Mouse (Mus musculus): Measurements from ENCODE around the gene Itgb6. TPM values are rescaled to one million over a fixed set of nuclear protein-coding genes. Genes with fewer than 3 reads are reported as not detected.

Gene Itgb6
- total and polyA plus RNA-seq, 2 experiments from 2014 or later: 0.43 TPM; not detected in 1

DNA sequence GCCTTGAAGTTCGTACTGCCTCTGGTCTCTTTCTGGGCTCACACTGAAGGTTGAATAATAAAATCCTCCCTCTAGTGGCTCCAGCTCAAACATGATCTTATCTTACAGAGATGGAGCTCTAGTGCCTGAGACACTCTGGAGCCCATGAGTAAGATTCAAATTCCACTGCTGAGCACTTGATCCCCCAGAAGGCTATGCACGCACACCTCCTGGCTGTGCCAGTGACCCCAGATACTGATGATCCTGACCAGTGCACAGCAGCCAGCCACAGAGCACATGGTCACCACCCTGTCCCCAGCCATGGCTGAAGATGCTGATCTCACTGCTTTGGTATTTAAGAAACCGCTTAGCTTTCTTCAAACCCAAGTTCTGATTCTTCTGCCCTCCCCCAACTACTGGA is 25.1 kb upstream of the Itgb6 start:
- WGBS: 87% methylated on average over 3 of the region's 3 CpGs

GRCm38 (mm10) chr2:60744674-60745073 is 22.2 kb upstream of the Itgb6 start:
- Histone ChIP-seq H3K4me1 (ENCODE audit: insufficient read depth) (no peaks in the 10 kb centered on the region), H3K27ac (ENCODE audit: low read depth, low read length) (no peak overlapping the region), H3K4me2 (ENCODE audit: low read depth) (no peak overlapping the region), H3K27me3 (ENCODE audit: insufficient read depth, low read length) (no peaks in the 10 kb centered on the region), H3K36me3 (ENCODE audit: insufficient read depth) (no peaks in the 10 kb centered on the region), H3K9me3 (ENCODE audit: low read length) (no peaks in the 10 kb centered on the region), H3K4me3 (ENCODE audit: low read depth, low read length) (no peak overlapping the region), H3K9ac (no peak overlapping the region)
- no peak for TF ChIP-seq CTCF (IDR thresholded peaks at IDR 0.05; ENCODE audit: low read depth)
- WGBS: 54% methylated on average over 3 of the region's 3 CpGs
- DNase-seq (no peak), ATAC-seq (no peak)

More for the DNA sequence above, 25.1 kb upstream of the Itgb6 start:
- Histone ChIP-seq H3K4me2 (ENCODE audit: low read depth) (no peak overlapping the region), H3K9me3 (ENCODE audit: low read length) (no peaks in the 10 kb centered on the region), H3K27me3 (ENCODE audit: insufficient read depth, low read length) (no peaks in the 10 kb centered on the region), H3K27ac (ENCODE audit: low read depth, low read length) (no peak overlapping the region), H3K4me3 (ENCODE audit: low read depth, low read length) (no peak overlapping the region), H3K4me1 (ENCODE audit: insufficient read depth) (no peaks in the 10 kb centered on the region), H3K36me3 (ENCODE audit: insufficient read depth) (no peaks in the 10 kb centered on the region), H3K9ac (no peak overlapping the region)
- DNase-seq (no peak), ATAC-seq (no peak)
- no peak for TF ChIP-seq CTCF (IDR thresholded peaks at IDR 0.05; ENCODE audit: low read depth)

DNA sequence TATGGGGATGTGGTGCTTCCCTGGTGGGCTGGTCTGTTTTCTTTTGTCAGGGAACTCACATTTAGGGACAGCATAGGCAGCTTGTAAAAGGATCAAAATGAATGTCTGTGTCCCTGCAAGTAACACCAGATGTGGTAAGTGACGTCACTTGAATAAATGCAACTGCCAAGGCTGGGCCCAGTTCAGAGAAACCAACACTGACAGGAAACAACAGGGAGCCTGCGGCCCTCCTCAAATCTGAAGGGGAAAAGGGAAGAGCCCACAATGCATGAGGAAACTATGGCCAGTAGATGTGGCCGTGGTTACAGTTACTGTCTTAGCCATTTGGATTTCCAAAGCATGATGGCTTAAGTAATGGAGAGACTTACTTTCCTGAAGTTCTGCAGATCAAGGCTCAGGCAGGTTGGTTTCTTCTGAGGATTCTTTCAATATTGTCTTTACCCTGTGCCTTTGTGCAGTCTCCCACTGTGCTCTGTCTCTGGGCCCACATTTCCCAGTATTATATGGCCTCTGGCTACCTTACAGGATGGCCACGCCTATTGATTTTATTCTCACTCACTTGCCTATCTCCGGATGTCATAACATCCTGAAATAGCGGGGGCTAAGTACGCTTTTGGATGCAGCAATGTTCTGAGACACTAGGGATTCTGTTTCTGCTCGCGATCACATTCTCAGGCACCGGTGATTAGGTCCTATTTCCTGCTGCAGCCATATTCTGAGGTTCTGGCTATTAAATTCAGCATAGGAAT is 17.1 kb upstream of the Itgb6 start:
- Histone ChIP-seq H3K27me3 (ENCODE audit: insufficient read depth, low read length) (no peaks in the 10 kb centered on the region), H3K4me2 (ENCODE audit: low read depth) (no peak overlapping the region), H3K9ac (no peak overlapping the region), H3K36me3 (ENCODE audit: insufficient read depth) (no peaks in the 10 kb centered on the region), H3K4me3 (ENCODE audit: low read depth, low read length) (no peak overlapping the region), H3K4me1 (ENCODE audit: insufficient read depth) (no peaks in the 10 kb centered on the region), H3K9me3 (ENCODE audit: low read length) (no peaks in the 10 kb centered on the region), H3K27ac (ENCODE audit: low read depth, low read length) (no peak overlapping the region)
- DNase-seq (no peak), ATAC-seq (no peak)
- no peak for TF ChIP-seq CTCF (IDR thresholded peaks at IDR 0.05; ENCODE audit: low read depth)
- 82% methylated on average over 10 of the region's 10 CpGs for WGBS

DNA sequence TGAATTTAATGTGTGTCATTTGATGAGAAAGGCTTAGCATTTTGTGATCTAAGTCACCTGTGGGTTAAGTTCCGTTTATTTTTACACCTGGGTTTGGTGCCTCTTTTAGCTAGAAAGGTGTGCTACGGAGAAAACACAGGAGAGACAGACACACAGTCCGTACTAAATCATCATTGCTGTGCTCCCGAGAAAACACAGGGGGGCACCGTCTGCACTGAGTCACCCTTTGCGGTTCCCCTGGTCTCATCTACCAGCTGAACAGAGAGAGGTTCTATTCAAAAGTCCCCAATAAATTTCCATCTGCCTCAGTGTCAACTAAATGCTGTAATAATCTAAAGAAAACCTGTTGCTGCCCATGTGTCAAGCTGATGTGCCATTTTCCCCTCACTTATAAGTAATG is 8.5 kb upstream of the Itgb6 start:
- Histone ChIP-seq H3K9ac (no peak overlapping the region), H3K27ac (ENCODE audit: low read depth, low read length) (no peak overlapping the region), H3K36me3 (ENCODE audit: insufficient read depth) (no peaks in the 10 kb centered on the region), H3K9me3 (ENCODE audit: low read length) (no peaks in the 10 kb centered on the region), H3K4me3 (ENCODE audit: low read depth, low read length) (no peak overlapping the region), H3K4me2 (ENCODE audit: low read depth) (no peak overlapping the region), H3K4me1 (ENCODE audit: insufficient read depth) (no peaks in the 10 kb centered on the region), H3K27me3 (ENCODE audit: insufficient read depth, low read length) (no peaks in the 10 kb centered on the region)
- WGBS: 53% methylated on average over 6 of the region's 6 CpGs
- TF ChIP-seq CTCF (IDR thresholded peaks at IDR 0.05; ENCODE audit: low read depth): no peak; the same call in 1 of the 2 replicates
- DNase-seq (no peak), ATAC-seq (no peak)

DNA sequence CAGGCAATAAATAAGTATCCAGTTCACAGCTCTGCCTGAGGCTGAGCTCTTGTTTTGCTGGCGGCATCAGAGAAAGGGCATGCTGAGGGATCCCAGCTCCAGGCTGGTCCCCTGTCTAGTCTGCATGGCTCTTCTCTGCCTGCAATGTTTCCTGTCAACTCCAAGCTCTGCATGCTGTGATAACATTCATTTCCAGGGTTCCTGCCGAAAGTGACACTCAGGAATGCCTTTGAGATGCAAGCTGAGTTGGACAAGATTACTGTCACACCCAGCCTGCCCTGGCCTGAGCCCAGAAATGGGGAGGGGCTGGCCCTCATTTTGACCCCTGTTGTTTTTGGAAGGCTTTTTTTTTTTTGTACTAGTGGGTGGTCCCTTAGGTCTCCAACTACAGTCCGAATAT is 7.6 kb upstream of the Itgb6 start:
- DNase-seq (no peak), ATAC-seq (no peak; the same call in 1 of the 2 replicates)
- Histone ChIP-seq H3K27me3 (ENCODE audit: insufficient read depth, low read length) (no peaks in the 10 kb centered on the region), H3K27ac (ENCODE audit: low read depth, low read length) (no peak overlapping the region), H3K9me3 (ENCODE audit: low read length) (no peaks in the 10 kb centered on the region), H3K36me3 (ENCODE audit: insufficient read depth) (no peaks in the 10 kb centered on the region), H3K4me1 (ENCODE audit: insufficient read depth) (no peaks in the 10 kb centered on the region), H3K9ac (no peak overlapping the region), H3K4me3 (ENCODE audit: low read depth, low read length) (no peak overlapping the region), H3K4me2 (ENCODE audit: low read depth) (no peak overlapping the region)
- 17% methylated on average over 3 of the region's 3 CpGs for WGBS
- no peak for TF ChIP-seq CTCF (IDR thresholded peaks at IDR 0.05; ENCODE audit: low read depth)

DNA sequence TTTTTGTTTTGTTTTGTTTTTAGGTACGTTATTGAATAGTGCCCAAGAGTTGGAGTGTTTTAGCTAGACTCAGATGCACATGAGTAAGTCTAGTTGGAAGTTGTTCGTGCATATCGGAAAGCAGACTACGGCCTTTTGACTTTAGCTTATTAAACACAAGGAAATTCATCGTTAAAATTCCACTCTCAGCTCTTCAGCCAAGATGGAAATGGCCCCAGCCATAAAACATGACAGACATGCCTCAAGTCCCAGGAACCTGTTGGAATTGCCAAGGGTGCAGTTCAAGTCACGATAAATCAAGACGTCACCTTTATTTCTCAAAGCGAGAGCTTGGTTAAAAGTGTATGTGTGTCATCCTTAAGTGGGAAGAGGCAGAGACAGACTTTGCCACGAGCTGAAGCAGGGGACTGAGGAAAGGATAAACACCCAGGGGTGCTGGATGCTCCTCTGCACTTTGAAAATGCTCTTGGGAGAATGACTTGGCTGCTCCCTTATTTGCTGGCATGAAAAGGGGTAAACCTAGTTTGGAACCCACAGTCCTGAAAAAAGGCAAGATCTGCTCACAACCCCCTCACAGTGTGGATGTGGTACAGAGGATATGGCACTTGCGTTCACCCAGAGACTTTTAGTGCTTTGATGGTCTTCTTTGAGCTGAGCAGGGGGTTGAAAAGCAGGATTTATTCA is 6.6 kb upstream of the Itgb6 start:
- H3K4me1 ChIP-seq (ENCODE audit: insufficient read depth): no peaks in the 10 kb centered on the region
- no peak overlapping the region for H3K4me3 ChIP-seq (ENCODE audit: low read depth, low read length)
- H3K9ac ChIP-seq: no peak overlapping the region
- no peak for TF ChIP-seq CTCF (IDR thresholded peaks at IDR 0.05; ENCODE audit: low read depth)
- H3K4me2 ChIP-seq (ENCODE audit: low read depth): no peak overlapping the region
- DNase-seq (no peak), ATAC-seq (no peak)
- no peaks in the 10 kb centered on the region for H3K27me3 ChIP-seq (ENCODE audit: insufficient read depth, low read length)
- no peaks in the 10 kb centered on the region for H3K9me3 ChIP-seq (ENCODE audit: low read length)
- H3K27ac ChIP-seq (ENCODE audit: low read depth, low read length): no peak overlapping the region
- 68% methylated on average over 10 of the region's 10 CpGs for WGBS
- no peaks in the 10 kb centered on the region for H3K36me3 ChIP-seq (ENCODE audit: insufficient read depth)

DNA sequence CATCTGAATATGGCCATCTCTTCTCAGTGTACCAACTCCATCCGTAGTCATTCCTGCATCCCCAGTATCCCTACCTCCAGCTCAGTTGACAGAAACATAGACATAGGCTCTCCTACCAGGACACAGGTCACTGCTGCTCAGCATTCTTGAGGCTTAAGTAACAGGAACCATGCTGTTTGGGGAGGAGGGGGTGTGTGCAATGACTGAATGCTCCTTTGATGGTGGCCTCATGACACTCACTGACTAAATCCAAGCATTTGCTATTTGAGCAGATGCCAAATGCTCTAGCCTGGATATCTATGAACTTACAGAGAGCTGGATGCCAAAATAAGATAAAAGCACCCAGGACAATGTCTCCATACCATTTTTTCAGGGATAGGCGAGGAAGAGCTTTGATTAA is 2.2 kb upstream of the Itgb6 start:
- Histone ChIP-seq H3K27ac (ENCODE audit: low read depth, low read length) (no peak overlapping the region), H3K4me1 (ENCODE audit: insufficient read depth) (no peaks in the 10 kb centered on the region), H3K4me3 (ENCODE audit: low read depth, low read length) (no peak overlapping the region), H3K9me3 (ENCODE audit: low read length) (no peaks in the 10 kb centered on the region), H3K9ac (no peak overlapping the region), H3K36me3 (ENCODE audit: insufficient read depth) (no peaks in the 10 kb centered on the region), H3K4me2 (ENCODE audit: low read depth) (no peak overlapping the region), H3K27me3 (ENCODE audit: insufficient read depth, low read length) (no peaks in the 10 kb centered on the region)
- DNase-seq: no peak
- ATAC-seq: no peak
- TF ChIP-seq CTCF (IDR thresholded peaks at IDR 0.05; ENCODE audit: low read depth): no peak
- WGBS: 83% methylated on average over 2 of the region's 2 CpGs
